Mouse (Mus musculus) liver, embryonic 15.5 days (tissue): ENCODE data around the gene Cyp4a10. TPM values are rescaled to one million over a fixed set of nuclear protein-coding genes. Genes with fewer than 3 reads are reported as not detected.
"Not testable (repeated sequence)": the region's sequence is repeated elsewhere in the genome, so short reads cannot be mapped to it uniquely, and the experiment has no call there.

ENCODE experiments used
- ATAC-seq: fragments of 200-750 bp; cut with Nextera tagmentation; 2 replicates; pipeline ENCODE4 v1.8.0; 2017; ENCODE audit warnings: moderate number of reproducible peaks, mild to moderate bottlenecking, moderate library complexity; ENCODE audit not compliant: insufficient read depth
- H3K27ac ChIP-seq: fragments of 300-500 bp; sonication (generic); replicated peaks from 2 replicates; pipeline ENCODE4 v1.5.1; 2015; ENCODE audit warnings: mild to moderate bottlenecking, inconsistent platforms
- H3K27me3 ChIP-seq: fragments of 300-500 bp; sonication (generic); 2 replicates; pipeline ENCODE4 v1.6.1; 2015; ENCODE audit warnings: mild to moderate bottlenecking, inconsistent platforms
- H3K36me3 ChIP-seq: fragments of 300-500 bp; sonication (generic); replicated peaks from 2 replicates; pipeline ENCODE4 v1.6.1; 2015; ENCODE audit warnings: moderate library complexity, mild to moderate bottlenecking, inconsistent platforms
- H3K4me1 ChIP-seq: fragments of 300-500 bp; sonication (generic); replicated peaks from 2 replicates; pipeline ENCODE4 v1.6.1; 2015; ENCODE audit warnings: inconsistent platforms
- H3K4me2 ChIP-seq: fragments of 300-500 bp; sonication (generic); 2 replicates; pipeline ENCODE4 v1.6.1; 2015; ENCODE audit warnings: moderate library complexity, mild to moderate bottlenecking, inconsistent platforms
- H3K4me3 ChIP-seq: fragments of 300-500 bp; sonication (generic); replicated peaks from 2 replicates; pipeline ENCODE4 v1.5.1; 2015; ENCODE audit warnings: mild to moderate bottlenecking, inconsistent platforms
- H3K9ac ChIP-seq: fragments of 300-500 bp; sonication (generic); 2 replicates; pipeline ENCODE4 v1.6.1; 2015; ENCODE audit warnings: moderate library complexity, mild to moderate bottlenecking, inconsistent platforms
- H3K9me3 ChIP-seq: fragments of 300-500 bp; sonication (generic); replicated peaks from 2 replicates; pipeline ENCODE4 v1.6.1; 2016; ENCODE audit warnings: inconsistent platforms
- WGBS: fragments of 180-500 bp; shearing (Covaris S2); methylation state at CpG from one replicate; pipeline ENCODE4 v1.1.7; 2015; ENCODE audit warnings: mixed read lengths; ENCODE audit not compliant: insufficient replicate concordance; 5-methylcytosine and 5-hydroxymethylcytosine counted together
- polyA plus RNA-seq: library from polyadenylated mRNA; unstranded; fragments of >200 nt; fragmentation: Nextera tagmentation; extraction: Ambion mirVana; gene quantifications from 2 replicates; pipeline ENCODE4 v1.2.1, GENCODE M21; 2015

Cyp4a10 gene
- polyA plus RNA-seq, 1 experiment from 2014 or later = not detected

DNA sequence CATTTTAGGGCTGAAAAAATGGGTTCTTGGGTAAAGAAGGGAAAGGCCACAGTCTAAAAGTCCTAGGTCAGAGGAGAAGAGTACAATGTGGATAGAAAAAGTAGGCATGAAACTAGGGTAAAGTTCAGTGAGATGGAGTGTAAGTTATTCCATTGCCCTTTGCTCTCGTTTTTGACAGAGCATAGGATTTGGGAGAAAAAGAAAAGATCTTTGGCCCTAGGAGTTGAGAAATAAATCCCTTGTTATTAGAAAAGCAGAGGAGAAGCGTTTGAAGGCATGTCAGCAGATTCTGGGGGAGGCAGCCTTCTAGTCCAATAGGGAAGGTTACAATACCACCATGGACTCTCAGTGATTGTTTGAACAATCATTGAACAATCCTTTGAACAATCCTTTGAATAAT lies 37.4 kb downstream of the Cyp4a10 start:
- WGBS = 45% methylated on average over 2 of the region's 2 CpGs
- Histone ChIP-seq H3K4me3 (no peak overlapping the region), H3K9ac (no peak overlapping the region), H3K36me3 (no peaks in the 10 kb centered on the region), H3K27me3 (no peaks in the 10 kb centered on the region), H3K9me3 (no peaks in the 10 kb centered on the region), H3K27ac (no peak overlapping the region), H3K4me2 (no peak overlapping the region), H3K4me1 (no peaks in the 10 kb centered on the region)
- no peak; the same call in 1 of the 2 replicates for ATAC-seq

DNA sequence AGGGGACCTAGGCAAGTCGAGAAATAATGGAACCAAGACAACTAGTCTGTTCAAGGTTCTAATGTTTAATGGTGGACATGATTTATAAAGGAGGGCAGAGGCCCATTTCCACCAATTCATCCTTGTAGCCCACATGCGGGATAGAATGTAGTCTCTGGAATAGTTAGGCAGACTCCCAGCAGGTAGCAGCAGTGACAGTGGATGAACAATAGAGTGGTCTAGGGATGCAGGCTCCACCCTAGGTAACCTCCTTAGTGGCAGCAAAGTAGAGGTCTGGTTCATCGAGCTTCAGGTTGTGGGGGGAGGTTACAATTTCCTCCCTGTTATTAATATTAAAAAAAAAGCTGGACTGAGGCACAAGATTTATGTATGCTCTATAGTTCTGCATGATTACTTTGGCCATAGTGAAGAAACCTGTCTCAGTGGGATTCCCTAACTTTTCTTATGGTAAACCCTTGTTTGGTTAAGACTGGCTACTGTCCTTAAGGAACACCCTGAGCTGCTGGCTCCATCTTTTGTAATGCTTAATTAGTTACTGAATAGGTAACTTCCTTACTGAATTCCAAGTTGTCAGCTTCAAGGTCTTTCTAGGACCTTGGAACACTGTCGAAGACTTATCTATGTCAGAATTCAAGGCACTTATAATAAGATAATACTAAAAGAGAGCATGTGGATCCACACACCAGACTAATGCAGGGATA lies 39.9 kb downstream of the Cyp4a10 start:
- Histone ChIP-seq H3K27me3 (no peaks in the 10 kb centered on the region), H3K36me3 (no peaks in the 10 kb centered on the region), H3K27ac (no peak overlapping the region), H3K9me3 (no peaks in the 10 kb centered on the region), H3K4me2 (no peak overlapping the region), H3K9ac (no peak overlapping the region), H3K4me1 (no peaks in the 10 kb centered on the region), H3K4me3 (no peak overlapping the region)
- WGBS = 58% methylated on average over 4 of the region's 4 CpGs
- ATAC-seq = no peak

DNA sequence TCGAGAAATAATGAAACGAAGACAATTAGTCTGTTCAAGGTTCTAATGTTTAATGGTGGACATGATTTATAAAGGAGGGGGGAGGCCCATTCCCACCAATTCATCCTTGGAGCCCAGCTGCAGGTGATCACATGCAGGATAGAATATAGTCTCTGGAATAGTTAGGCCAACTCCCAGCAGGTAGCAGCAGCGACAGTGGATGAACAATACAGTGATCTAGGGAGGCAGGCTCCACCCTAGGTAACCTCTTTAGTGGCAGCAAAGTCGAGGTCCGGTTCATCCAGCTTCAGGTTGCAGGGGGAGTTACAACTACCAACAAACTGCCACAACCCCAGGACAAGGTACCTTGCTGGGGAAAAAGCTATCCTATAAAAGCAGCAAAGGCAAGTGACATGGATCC lies 43.2 kb downstream of the Cyp4a10 start:
- not testable (repeated sequence) for H3K36me3 ChIP-seq, H3K9me3 ChIP-seq, H3K4me1 ChIP-seq, ATAC-seq, H3K4me3 ChIP-seq, H3K27ac ChIP-seq, H3K4me2 ChIP-seq, H3K27me3 ChIP-seq, H3K9ac ChIP-seq
- WGBS = 56% methylated on average over 5 of the region's 5 CpGs

GRCm38 (mm10) chr4:115563401-115563800 lies 45.3 kb downstream of the Cyp4a10 start, which contains the start of gene Cyp4a31:
Gene Cyp4a31 (plus strand): TSS chr4:115563649.
- Histone ChIP-seq H3K4me3 (no peak within 1 kb of the TSS), H3K9me3 (no peaks in the 10 kb centered on the region), H3K4me1 (no peaks in the 10 kb centered on the region), H3K27ac (no peak within 1 kb of the TSS), H3K4me2 (no peak within 1 kb of the TSS), H3K27me3 (no peaks in the 10 kb centered on the region), H3K9ac (no peak within 1 kb of the TSS), H3K36me3 (no peaks in the 10 kb centered on the region)
- 62% methylated on average over 3 of the region's 3 CpGs for WGBS
- no peak for ATAC-seq

GRCm38 (mm10) chr4:115564469-115565225 lies 46.6 kb downstream of the Cyp4a10 start:
- 43% methylated on average over 6 of the region's 6 CpGs for WGBS
- not testable (repeated sequence) for H3K36me3 ChIP-seq, H3K4me3 ChIP-seq, H3K4me1 ChIP-seq, H3K27me3 ChIP-seq, H3K27ac ChIP-seq, H3K9ac ChIP-seq, H3K9me3 ChIP-seq, H3K4me2 ChIP-seq, ATAC-seq

DNA sequence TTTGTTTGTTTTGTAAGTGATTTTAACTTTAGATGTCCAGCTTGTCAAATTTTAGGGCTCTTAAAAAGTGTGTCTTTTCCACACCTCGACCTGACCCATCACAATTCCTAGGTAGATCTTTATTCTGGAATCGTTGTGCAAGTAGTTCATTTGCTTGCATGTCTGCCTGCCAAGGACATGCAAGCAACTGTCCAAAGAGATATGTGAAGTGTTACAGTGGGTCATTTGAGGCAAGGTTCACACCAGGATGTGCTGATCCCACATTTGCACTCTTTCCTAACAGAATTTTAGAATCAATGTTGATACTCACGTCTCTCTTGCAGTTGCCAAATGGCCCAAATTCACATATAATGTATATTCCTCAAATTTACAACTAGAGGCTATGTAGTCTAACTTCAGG lies 57.2 kb downstream of the Cyp4a10 start:
- Histone ChIP-seq H3K36me3 (no peaks in the 10 kb centered on the region), H3K4me3 (no peak overlapping the region), H3K27me3 (no peaks in the 10 kb centered on the region), H3K4me1 (no peaks in the 10 kb centered on the region), H3K27ac (no peak overlapping the region), H3K4me2 (no peak overlapping the region), H3K9me3 (no peaks in the 10 kb centered on the region), H3K9ac (no peak overlapping the region)
- 49% methylated on average over 3 of the region's 3 CpGs for WGBS
- ATAC-seq = no peak

- 65% methylated on average over 2 of the region's 2 CpGs for WGBS
- no peak overlapping the region for H3K4me2 ChIP-seq
- no peaks in the 10 kb centered on the region for H3K36me3 ChIP-seq
- H3K27me3 ChIP-seq = no peaks in the 10 kb centered on the region
- ATAC-seq = no peak
- H3K9ac ChIP-seq = no peak overlapping the region
- H3K9me3 ChIP-seq = no peaks in the 10 kb centered on the region
- H3K27ac ChIP-seq = no peak overlapping the region
- no peak overlapping the region for H3K4me3 ChIP-seq
- no peaks in the 10 kb centered on the region for H3K4me1 ChIP-seq
Observed at GRCm38 (mm10) chr4:115575776-115576175, 57.7 kb downstream of the Cyp4a10 start.

- no peaks in the 10 kb centered on the region for H3K27me3 ChIP-seq
- no peak overlapping the region for H3K4me2 ChIP-seq
- H3K4me1 ChIP-seq = no peaks in the 10 kb centered on the region
- H3K9me3 ChIP-seq = no peaks in the 10 kb centered on the region
- H3K4me3 ChIP-seq = no peak overlapping the region
- no peak overlapping the region; the same call in 1 of the 2 replicates for H3K27ac ChIP-seq
- no peaks in the 10 kb centered on the region for H3K36me3 ChIP-seq
- no peak overlapping the region for H3K9ac ChIP-seq
- peak; percentile 99 for ATAC-seq
Observed at GRCm38 (mm10) chr4:115583036-115583435, 65.0 kb downstream of the Cyp4a10 start.

Other genes with a start within 250 kb of the Cyp4a10 start
- 0.03 TPM in 1 of 2 replicates, not detected in the other for gene Cyp4a12a, start 219.2 kb upstream of the Cyp4a10 start, polyA plus RNA-seq
- gene Cyp4a12b, start 106.6 kb upstream of the Cyp4a10 start, polyA plus RNA-seq = not detected in 2 replicates
- not detected in 2 replicates for gene Cyp4a30b, start 65.7 kb upstream of the Cyp4a10 start, polyA plus RNA-seq
- not detected in 2 replicates for gene Cyp4a14, start 22.1 kb upstream of the Cyp4a10 start, polyA plus RNA-seq
- gene Cyp4a31, start 45.4 kb downstream of the Cyp4a10 start, polyA plus RNA-seq = 0.32 and 1.1 TPM in 2 replicates
- gene Cyp4a32, start 82.7 kb downstream of the Cyp4a10 start, polyA plus RNA-seq = not detected in 2 replicates
- 3.7 and 3.8 TPM in 2 replicates for gene Cyp4b1, start 129.5 kb downstream of the Cyp4a10 start, polyA plus RNA-seq
- gene Efcab14, start 219.5 kb downstream of the Cyp4a10 start, polyA plus RNA-seq = 10.3 and 10.7 TPM in 2 replicates